Mouse (Mus musculus) heart, postnatal 0 days (tissue): ENCODE measurements around the gene Fam3a. TPM values are rescaled to one million over a fixed set of nuclear protein-coding genes. Genes with fewer than 3 reads are reported as not detected.

Experiments
- ATAC-seq: fragments of 200-750 bp; cut with Nextera tagmentation; 2 replicates; pipeline ENCODE4 v1.8.0; 2017; ENCODE audit warnings: low read depth, moderate number of reproducible peaks, moderate library complexity; ENCODE audit not compliant: insufficient read depth
- DNase-seq: peaks from one replicate; pipeline ENCODE4 v3.0.0-alpha.2; 2016; ENCODE audit warnings: low spot score
- H3K27ac ChIP-seq: fragments of 300-500 bp; sonication (generic); 2 replicates; pipeline ENCODE4 v1.5.1; 2014; ENCODE audit warnings: low read depth, mild to moderate bottlenecking
- H3K27me3 ChIP-seq: fragments of 300-500 bp; sonication (generic); 2 replicates; pipeline ENCODE4 v1.6.1; 2014; ENCODE audit warnings: low read length, mixed read lengths; ENCODE audit not compliant: control insufficient read depth, insufficient read depth
- H3K36me3 ChIP-seq: fragments of 300-500 bp; sonication (generic); replicated peaks from 2 replicates; pipeline ENCODE4 v1.6.1; 2014; ENCODE audit warnings: low read length, mixed read lengths; ENCODE audit not compliant: control insufficient read depth, insufficient read depth
- H3K4me1 ChIP-seq: fragments of 300-500 bp; sonication (generic); 2 replicates; pipeline ENCODE4 v1.6.1; 2014; ENCODE audit warnings: antibody characterized with exemption; ENCODE audit not compliant: control insufficient read depth, insufficient read depth
- H3K4me2 ChIP-seq: fragments of 300-500 bp; sonication (generic); 2 replicates; pipeline ENCODE4 v1.6.1; 2014; ENCODE audit warnings: low read depth, mild to moderate bottlenecking, low read length, moderate library complexity
- H3K4me3 ChIP-seq: fragments of 300-500 bp; sonication (generic); 2 replicates; pipeline ENCODE4 v1.5.1; 2014; ENCODE audit warnings: low read depth, low read length
- H3K9ac ChIP-seq: fragments of 300-500 bp; sonication (generic); replicated peaks from 2 replicates; pipeline ENCODE4 v1.6.1; 2014; ENCODE audit warnings: low read depth, low read length, mixed read lengths
- H3K9me3 ChIP-seq: fragments of 300-500 bp; sonication (generic); replicated peaks from 2 replicates; pipeline ENCODE4 v1.6.1; 2016; ENCODE audit warnings: low read length; ENCODE audit not compliant: control insufficient read depth
- CTCF ChIP-seq: IDR thresholded peaks from 2 replicates; pipeline ENCODE4 v1.5.1; 2016; ENCODE audit warnings: antibody characterized with exemption, control low read depth, low read depth
- EP300 ChIP-seq: IDR thresholded peaks from 2 replicates; pipeline ENCODE4 v1.6.1; 2016; ENCODE audit warnings: antibody characterized with exemption, low read depth
- WGBS: fragments of 180-500 bp; shearing (Covaris S2); extraction: QIAGEN DNeasy Blood & Tissue Kit; methylation state at CpG from one replicate; pipeline ENCODE4 v1.1.7; 2014; 5-methylcytosine and 5-hydroxymethylcytosine counted together
- polyA plus RNA-seq: library from polyadenylated mRNA; unstranded; fragments of >200 nt; fragmentation: Nextera tagmentation; extraction: Ambion mirVana; gene quantifications from 2 replicates; pipeline ENCODE4 v1.2.1, GENCODE M21; 2015
- total RNA-seq: library from RNA; depleted of rRNA; stranded (reverse); fragments of >200 nt; gene quantifications from 2 replicates; pipeline ENCODE4 v1.2.3, GENCODE M21; 2014; ENCODE audit warnings: low replicate concordance

Gene Fam3a
- total and polyA plus RNA-seq, 2 experiments from 2014 or later: 26.9 to 41.1 TPM

DNA sequence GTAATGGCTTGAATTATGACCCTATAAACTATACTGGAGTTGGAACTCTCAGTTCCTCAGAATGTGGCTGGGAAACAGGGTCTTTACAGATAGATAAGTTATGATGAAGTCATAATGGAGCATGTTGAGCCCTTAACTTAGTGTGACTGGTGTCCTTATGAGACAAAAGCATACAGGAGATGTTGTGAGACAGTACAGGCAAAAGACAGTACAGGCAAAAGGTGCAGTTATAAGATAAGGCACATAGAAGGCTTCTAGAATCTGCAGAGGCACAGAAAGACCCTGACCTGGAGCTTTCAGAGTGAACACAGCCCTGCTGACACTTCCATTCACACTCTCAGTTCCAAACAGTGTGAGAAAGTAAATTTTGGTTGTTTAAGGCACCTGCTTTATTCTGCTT, 4.9 kb downstream of the Fam3a start:
- H3K9me3 ChIP-seq: no peaks in the 10 kb centered on the region
- no peak overlapping the region for H3K27ac ChIP-seq
- no peak overlapping the region for H3K4me3 ChIP-seq
- TF ChIP-seq EP300: no peak
- no peak for TF ChIP-seq CTCF
- ATAC-seq (no peak), DNase-seq (no peak)
- H3K27me3 ChIP-seq: no peaks in the 10 kb centered on the region
- no peaks in the 10 kb centered on the region for H3K4me1 ChIP-seq
- H3K9ac ChIP-seq: no peak overlapping the region
- H3K4me2 ChIP-seq: no peak overlapping the region
- H3K36me3 ChIP-seq: 0 out of 2 replicates have a peak, but pooled peaks cover 6% of the 10 kb centered on the region

DNA sequence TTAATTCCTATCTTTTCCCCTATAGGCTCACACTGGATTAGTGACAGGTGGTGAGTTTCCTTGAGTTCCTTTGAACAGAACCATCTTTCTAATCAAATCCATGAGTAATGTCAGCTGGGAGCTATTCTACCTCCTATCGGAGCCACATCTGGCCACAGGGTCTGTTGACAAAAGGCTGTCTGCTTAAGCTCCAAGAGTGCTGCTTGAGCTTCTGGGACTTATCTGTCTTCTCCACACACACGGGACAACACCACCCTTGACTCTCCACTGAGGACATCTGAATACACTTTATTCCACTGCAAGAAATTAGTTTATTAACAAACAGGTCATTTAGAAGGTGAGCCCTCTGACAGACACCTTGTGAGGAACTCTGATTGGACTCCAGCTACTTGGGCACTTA, 8.6 kb downstream of the Fam3a start:
- 65% methylated on average over 2 of the region's 2 CpGs for WGBS
- no peak for TF ChIP-seq EP300
- no peak for TF ChIP-seq CTCF
- H3K9ac ChIP-seq: no peak overlapping the region
- no peak for DNase-seq
- no peak overlapping the region for H3K4me3 ChIP-seq
- no peaks in the 10 kb centered on the region for H3K4me1 ChIP-seq
- H3K36me3 ChIP-seq: 0 out of 2 replicates have a peak, but pooled peaks cover 6% of the 10 kb centered on the region
- no peaks in the 10 kb centered on the region for H3K27me3 ChIP-seq
- H3K9me3 ChIP-seq: no peaks in the 10 kb centered on the region
- no peak overlapping the region for H3K4me2 ChIP-seq
- no peak for ATAC-seq
- no peak overlapping the region for H3K27ac ChIP-seq

GRCm38 (mm10) chrX:74372888-74373549, 20.1 kb downstream of the Fam3a start, which contains the start of the genes Ubl4a and Slc10a3:
Gene Ubl4a, minus strand, starts transcription at chrX:74373218.
Gene Slc10a3, minus strand, starts transcription at chrX:74373349.
- no peak within 1 kb of the TSS for H3K27ac ChIP-seq
- no peaks in the 10 kb centered on the region for H3K9me3 ChIP-seq
- peak within 1 kb of the TSS; percentile 24 for H3K9ac ChIP-seq
- peak; percentile 94 for ATAC-seq
- no peaks in the 10 kb centered on the region for H3K27me3 ChIP-seq
- WGBS: 18% methylated on average over 32 of the region's 32 CpGs
- peak within 1 kb of the TSS; percentile 74 for H3K4me2 ChIP-seq
- H3K4me1 ChIP-seq: no peaks in the 10 kb centered on the region
- peak within 1 kb of the TSS; percentile 48 for H3K4me3 ChIP-seq
- TF ChIP-seq EP300: no peak
- no peak for TF ChIP-seq CTCF
- H3K36me3 ChIP-seq: no peaks in the 10 kb centered on the region
- DNase-seq: peak; percentile 75

- H3K4me3 ChIP-seq: peak overlapping the region; percentile 75
- peak overlapping the region; percentile 76 for H3K9ac ChIP-seq
- peaks cover 4% of the 10 kb centered on the region; the same call in 1 of the 2 replicates for H3K4me1 ChIP-seq
- DNase-seq (peak; percentile 50), ATAC-seq (peak; percentile 68)
- no peaks in the 10 kb centered on the region for H3K36me3 ChIP-seq
- H3K27ac ChIP-seq: peak overlapping the region; percentile 78
- WGBS: 19% methylated on average over 47 of the region's 49 CpGs
- H3K9me3 ChIP-seq: no peaks in the 10 kb centered on the region
- H3K27me3 ChIP-seq: no peaks in the 10 kb centered on the region
- TF ChIP-seq EP300: no peak
- TF ChIP-seq CTCF: no peak
- peak overlapping the region; percentile 74 for H3K4me2 ChIP-seq
These were observed 24.7 kb downstream of the Fam3a start for GRCm38 (mm10) chrX:74368209-74368909.

GRCm38 (mm10) chrX:74367512-74367911, 25.6 kb downstream of the Fam3a start:
- no peak for TF ChIP-seq EP300
- TF ChIP-seq CTCF: no peak
- Histone ChIP-seq H3K4me2 (peak overlapping the region; percentile 74), H3K36me3 (no peaks in the 10 kb centered on the region), H3K4me3 (peak overlapping the region; percentile 75), H3K9ac (peak overlapping the region; percentile 76), H3K9me3 (no peaks in the 10 kb centered on the region), H3K27me3 (no peaks in the 10 kb centered on the region), H3K4me1 (peaks cover 4% of the 10 kb centered on the region; the same call in 1 of the 2 replicates), H3K27ac (no peak overlapping the region)
- ATAC-seq: no peak
- DNase-seq: no peak
- 39% methylated on average over 10 of the region's 10 CpGs for WGBS
